Mouse (Mus musculus) liver, postnatal 0 days (tissue): ENCODE measurements around the gene Map2k3. TPM values are rescaled to one million over a fixed set of nuclear protein-coding genes. Genes with fewer than 3 reads are reported as not detected.

Experiments used
- ATAC-seq: fragments of 200-750 bp; cut with Nextera tagmentation; 2 replicates; pipeline ENCODE4 v1.8.0; 2017; ENCODE audit warnings: mild to moderate bottlenecking, moderate library complexity
- DNase-seq: peaks from one replicate; pipeline ENCODE4 v3.0.0-alpha.2; 2016
- H3K27ac ChIP-seq: fragments of 300-500 bp; sonication (generic); 2 replicates; pipeline ENCODE4 v1.5.1; 2014; ENCODE audit warnings: antibody characterized with exemption, moderate library complexity, mild to moderate bottlenecking, low read depth
- H3K27me3 ChIP-seq: fragments of 300-500 bp; sonication (generic); 2 replicates; pipeline ENCODE4 v1.6.1; 2014; ENCODE audit warnings: low read length, control low read depth, mixed read lengths; ENCODE audit not compliant: insufficient read depth
- H3K36me3 ChIP-seq: fragments of 300-500 bp; sonication (generic); replicated peaks from 2 replicates; pipeline ENCODE4 v1.6.1; 2014; ENCODE audit warnings: mild to moderate bottlenecking, control low read depth, low read length, moderate library complexity, mixed read lengths; ENCODE audit not compliant: insufficient read depth
- H3K4me1 ChIP-seq: fragments of 300-500 bp; sonication (generic); 2 replicates; pipeline ENCODE4 v1.6.1; 2014; ENCODE audit warnings: antibody characterized with exemption, mild to moderate bottlenecking, control low read depth; ENCODE audit not compliant: insufficient read depth
- H3K4me2 ChIP-seq: fragments of 300-500 bp; sonication (generic); 2 replicates; pipeline ENCODE4 v1.6.1; 2014; ENCODE audit warnings: low read depth, mild to moderate bottlenecking, low read length, moderate library complexity, mixed read lengths
- H3K4me3 ChIP-seq: fragments of 300-500 bp; sonication (generic); 2 replicates; pipeline ENCODE4 v1.5.1; 2014; ENCODE audit warnings: low read depth, low read length
- H3K9ac ChIP-seq: fragments of 300-500 bp; sonication (generic); replicated peaks from 2 replicates; pipeline ENCODE4 v1.6.1; 2014; ENCODE audit warnings: mild to moderate bottlenecking, moderate library complexity
- H3K9me3 ChIP-seq: fragments of 300-500 bp; sonication (generic); 2 replicates; pipeline ENCODE4 v1.6.1; 2016; ENCODE audit warnings: mild to moderate bottlenecking, control low read depth, low read length, mixed read lengths
- CTCF ChIP-seq: sonication (generic); IDR thresholded peaks from 2 replicates; pipeline ENCODE4 v1.5.1; 2016; ENCODE audit warnings: antibody characterized with exemption, low read depth
- EP300 ChIP-seq: IDR thresholded peaks from 2 replicates; pipeline ENCODE4 v1.6.1; 2016; ENCODE audit warnings: antibody characterized with exemption, low read depth, mild to moderate bottlenecking
- WGBS: fragments of 180-500 bp; shearing (Covaris S2); extraction: QIAGEN DNeasy Blood & Tissue Kit; methylation state at CpG from one replicate; pipeline ENCODE4 v1.1.7; 2014; ENCODE audit not compliant: insufficient replicate concordance; 5-methylcytosine and 5-hydroxymethylcytosine counted together
- polyA plus RNA-seq: library from polyadenylated mRNA; unstranded; fragments of >200 nt; fragmentation: Nextera tagmentation; extraction: Ambion mirVana; gene quantifications from 2 replicates; pipeline ENCODE4 v1.2.1, GENCODE M21; 2015

Gene Map2k3
- polyA plus RNA-seq, 1 experiment from 2014 or later, result 66.5 TPM

GRCm38 (mm10) chr11:60922195-60922594, 9.6 kb upstream of the Map2k3 start:
- no peak overlapping the region; the same call in 1 of the 2 replicates for H3K9ac ChIP-seq

GRCm38 (mm10) chr11:60922964-60923363, 8.9 kb upstream of the Map2k3 start:
- ATAC-seq, result no peak
- peaks cover 46% of the 10 kb centered on the region for H3K4me1 ChIP-seq
- TF ChIP-seq EP300 (no peak), CTCF (no peak)
- H3K36me3 ChIP-seq, result 0 out of 2 replicates have a peak, but pooled peaks cover 2% of the 10 kb centered on the region
- H3K9ac ChIP-seq, result no peak overlapping the region
- no peak for DNase-seq
- no peak overlapping the region for H3K27ac ChIP-seq
- H3K4me3 ChIP-seq, result no peak overlapping the region
- H3K9me3 ChIP-seq, result no peaks in the 10 kb centered on the region
- 89% methylated on average over 5 of the region's 5 CpGs for WGBS
- 0 out of 2 replicates have a peak overlapping the region, but pooled peaks have one; percentile 36 for H3K4me2 ChIP-seq
- no peaks in the 10 kb centered on the region for H3K27me3 ChIP-seq

More at GRCm38 (mm10) chr11:60922195-60922594, 9.6 kb upstream of the Map2k3 start:
- ATAC-seq, result no peak
- H3K4me1 ChIP-seq, result peaks cover 41% of the 10 kb centered on the region
- WGBS, result 64% methylated on average over 1 of the region's 1 CpGs
- peak overlapping the region; percentile 36 for H3K4me2 ChIP-seq
- no peaks in the 10 kb centered on the region for H3K9me3 ChIP-seq
- H3K27me3 ChIP-seq, result no peaks in the 10 kb centered on the region
- no peak overlapping the region for H3K4me3 ChIP-seq
- 0 out of 2 replicates have a peak, but pooled peaks cover 2% of the 10 kb centered on the region for H3K36me3 ChIP-seq
- H3K27ac ChIP-seq, result peak overlapping the region; percentile 29; the same call in 1 of the 2 replicates
- TF ChIP-seq CTCF (no peak), EP300 (peak; percentile 53; the same call in 1 of the 2 replicates)
- no peak for DNase-seq

- 42% methylated on average over 6 of the region's 6 CpGs for WGBS
- ATAC-seq (peak; percentile 85), DNase-seq (peak; percentile 67)
- H3K4me1 ChIP-seq, result peaks cover 46% of the 10 kb centered on the region
- H3K4me3 ChIP-seq, result no peak overlapping the region
- 0 out of 2 replicates have a peak, but pooled peaks cover 2% of the 10 kb centered on the region for H3K36me3 ChIP-seq
- peak overlapping the region; percentile 57; the same call in 1 of the 2 replicates for H3K27ac ChIP-seq
- no peak overlapping the region for H3K9ac ChIP-seq
- no peaks in the 10 kb centered on the region for H3K9me3 ChIP-seq
- H3K27me3 ChIP-seq, result no peaks in the 10 kb centered on the region
- peak overlapping the region; percentile 57 for H3K4me2 ChIP-seq
- TF ChIP-seq EP300, result no peak
- TF ChIP-seq CTCF, result no peak
These were observed 7.3 kb upstream of the Map2k3 start for GRCm38 (mm10) chr11:60924498-60924897.

- WGBS, result 59% methylated on average over 1 of the region's 1 CpGs
- TF ChIP-seq EP300 (no peak), CTCF (no peak)
- peaks cover 43% of the 10 kb centered on the region for H3K4me1 ChIP-seq
- peak overlapping the region; percentile 57; the same call in 1 of the 2 replicates for H3K27ac ChIP-seq
- peak overlapping the region; percentile 21; the same call in 1 of the 2 replicates for H3K9ac ChIP-seq
- ATAC-seq, result 0 out of 2 replicates have a peak, but pooled peaks have one; percentile 24
- 0 out of 2 replicates have a peak, but pooled peaks cover 2% of the 10 kb centered on the region for H3K36me3 ChIP-seq
- no peak for DNase-seq
- no peaks in the 10 kb centered on the region for H3K27me3 ChIP-seq
- no peak overlapping the region for H3K4me3 ChIP-seq
- peak overlapping the region; percentile 57 for H3K4me2 ChIP-seq
- no peaks in the 10 kb centered on the region for H3K9me3 ChIP-seq
These were observed 6.9 kb upstream of the Map2k3 start for GRCm38 (mm10) chr11:60924981-60925380.

- peaks cover 47% of the 10 kb centered on the region for H3K4me1 ChIP-seq
- H3K36me3 ChIP-seq, result no peaks in the 10 kb centered on the region
- H3K27ac ChIP-seq, result 0 out of 2 replicates have a peak overlapping the region, but pooled peaks have one; percentile 49
These were observed 4.6 kb upstream of the Map2k3 start for GRCm38 (mm10) chr11:60927264-60927663.

GRCm38 (mm10) chr11:60930724-60931281, 1.0 kb upstream of the Map2k3 start:
- H3K36me3 ChIP-seq, result peaks cover 3% of the 10 kb centered on the region; the same call in 1 of the 2 replicates
- no peak for DNase-seq
- H3K27me3 ChIP-seq, result no peaks in the 10 kb centered on the region
- H3K4me3 ChIP-seq, result peak overlapping the region; percentile 96
- 17% methylated on average over 7 of the region's 7 CpGs for WGBS
- TF ChIP-seq EP300 (no peak), CTCF (no peak)
- no peaks in the 10 kb centered on the region for H3K9me3 ChIP-seq
- no peak for ATAC-seq
- peak overlapping the region; percentile 78 for H3K4me2 ChIP-seq
- H3K4me1 ChIP-seq, result peaks cover 51% of the 10 kb centered on the region
- H3K27ac ChIP-seq, result 0 out of 2 replicates have a peak overlapping the region, but pooled peaks have one; percentile 44
- H3K9ac ChIP-seq, result peak overlapping the region; percentile 99

More at GRCm38 (mm10) chr11:60927264-60927663, 4.6 kb upstream of the Map2k3 start:
- 0% methylated on average over 9 of the region's 9 CpGs for WGBS
- H3K4me2 ChIP-seq, result peak overlapping the region; percentile 57
- peak; percentile 54 for ATAC-seq
- TF ChIP-seq EP300 (no peak), CTCF (peak; percentile 98)
- peak; percentile 92 for DNase-seq
- H3K27me3 ChIP-seq, result no peaks in the 10 kb centered on the region
- H3K4me3 ChIP-seq, result no peak overlapping the region
- no peaks in the 10 kb centered on the region for H3K9me3 ChIP-seq
- H3K9ac ChIP-seq, result no peak overlapping the region
